Mouse (Mus musculus): Measurements from ENCODE around the gene Abhd13.

GRCm38 (mm10) chr8:9980188-9980587 is 2.7 kb downstream of the Abhd13 start:
- no peak for TF ChIP-seq CTCF (IDR thresholded peaks at IDR 0.05; ENCODE audit: borderline replicate concordance, extremely low read depth, insufficient read depth, insufficient read length)
- no peak for TF ChIP-seq POLR2A (IDR thresholded peaks at IDR 0.05; ENCODE audit: borderline replicate concordance, extremely low read depth, insufficient read depth, insufficient read length, poor library complexity, severe bottlenecking)
